Mouse (Mus musculus): Measurements from ENCODE around the gene Dcaf10.

GRCm38 (mm10) chr4:45376573-45376972 is 34.7 kb downstream of the Dcaf10 start:
- TF ChIP-seq CTCF (IDR thresholded peaks at IDR 0.05; ENCODE audit: insufficient read depth, low read depth, low read length) = no peak
- no peak for TF ChIP-seq POLR2A (IDR thresholded peaks at IDR 0.05; ENCODE audit: insufficient read depth, low read depth, low read length)
